Mouse (Mus musculus) sigmoid colon, adult 10 weeks (tissue): Measurements from ENCODE around the gene Olfr533. TPM values are rescaled to one million over a fixed set of nuclear protein-coding genes. Genes with fewer than 3 reads are reported as not detected.

Experiments used
- polyA plus RNA-seq: library from polyadenylated mRNA; stranded (reverse); fragments of 350-450 nt; fragmentation: Illumina TruSeq; extraction: RNeasy Lipid Tissue Mini Kit (QIAGEN cat#74804); gene quantifications from one replicate; pipeline ENCODE4 v1.2.3, GENCODE M21; 2014; ENCODE audit warnings: low read depth, low replicate concordance

Olfr533 gene
- polyA plus RNA-seq = not detected

GRCm38 (mm10) chr7:140463070-140463469, at the start of gene Olfr533:
Olfr533 (plus strand) TSS chr7:140463370.

GRCm38 (mm10) chr7:140421539-140421938, 41.6 kb upstream of the Olfr533 start, which contains the start of gene Olfr532:
Olfr532 (minus strand) TSS chr7:140421639.

GRCm38 (mm10) chr7:140483916-140484315, 20.7 kb downstream of the Olfr533 start, which contains the start of gene Olfr535:
Olfr535 (plus strand) TSS chr7:140484216.

GRCm38 (mm10) chr7:140507346-140508021, 44.3 kb downstream of the Olfr533 start, which contains the start of gene Olfr536:
Olfr536 (minus strand) TSS chr7:140507396.

Other genes with a start within 250 kb of the Olfr533 start
- gene Cd163l1, start 245.1 kb upstream of the Olfr533 start, polyA plus RNA-seq = not detected
- not detected for gene 5830411N06Rik, start 216.1 kb upstream of the Olfr533 start, polyA plus RNA-seq
- gene Olfr525, start 142.5 kb upstream of the Olfr533 start, polyA plus RNA-seq = not detected
- gene Olfr527, start 129.4 kb upstream of the Olfr533 start, polyA plus RNA-seq = not detected
- 0.16 TPM for gene Olfr60, start 101.7 kb upstream of the Olfr533 start, polyA plus RNA-seq
- gene Olfr530, start 87.0 kb upstream of the Olfr533 start, polyA plus RNA-seq = not detected
- gene Olfr531, start 60.5 kb upstream of the Olfr533 start, polyA plus RNA-seq = not detected
- gene Olfr532, start 41.7 kb upstream of the Olfr533 start, polyA plus RNA-seq = not detected
- gene Olfr535, start 20.8 kb downstream of the Olfr533 start, polyA plus RNA-seq = not detected
- not detected for gene Olfr536, start 44.0 kb downstream of the Olfr533 start, polyA plus RNA-seq
- not detected for gene Olfr538, start 104.5 kb downstream of the Olfr533 start, polyA plus RNA-seq
- not detected for gene Olfr46, start 137.9 kb downstream of the Olfr533 start, polyA plus RNA-seq
- not detected for gene Olfr61, start 165.6 kb downstream of the Olfr533 start, polyA plus RNA-seq
- not detected for gene Olfr53, start 183.1 kb downstream of the Olfr533 start, polyA plus RNA-seq
- not detected for gene Olfr539, start 196.6 kb downstream of the Olfr533 start, polyA plus RNA-seq
- not detected for gene Olfr45, start 218.6 kb downstream of the Olfr533 start, polyA plus RNA-seq
- gene Olfr541, start 233.9 kb downstream of the Olfr533 start, polyA plus RNA-seq = not detected